Comparison of ENCODE assay signal across 21 mouse cellular contexts in genomic region chr16:97500901-97501300, GRCm38 (mm10). TPM values are rescaled to one million over a fixed set of nuclear protein-coding genes. Genes with fewer than 3 reads are reported as not detected.
DNase-seq lines count a peak whose midpoint lies in the region; ATAC-seq and TF ChIP-seq lines count a peak whose summit lies in the region.
"Had no signal": no experiment of that assay in that cellular context is flagged by ENCODE, and none has a peak within 500 bp of the region (broad histone marks: within the 10 kb centered on the region; RNA-seq: fewer than 3 reads in every experiment).

No protein-coding gene starts in this region.

- WGBS in lung, postnatal 0 days = 49% methylated on average over 7 of the region's 7 CpGs

- no peak overlapping the region for H3K4me2 ChIP-seq in lung, postnatal 0 days (replicated peaks; ENCODE audit: low read depth, low read length)

- H3K9me3 ChIP-seq in lung, postnatal 0 days (ENCODE audit: low read length) = no peaks in the 10 kb centered on the region
- H3K9me3 ChIP-seq: G1E had no signal

- no peaks in the 10 kb centered on the region for H3K27me3 ChIP-seq in lung, postnatal 0 days (replicated peaks; ENCODE audit: insufficient read depth, low read length)
- no peaks in the 10 kb centered on the region for H3K27me3 ChIP-seq in testis, adult 2 months (ENCODE audit: control insufficient read depth, insufficient read depth, low read length)
- H3K27me3 ChIP-seq: CH12.LX had no signal

- no peak overlapping the region for H3K4me3 ChIP-seq in lung, postnatal 0 days (ENCODE audit: low read depth, low read length)
- H3K4me3 ChIP-seq in testis, adult 2 months (ENCODE audit: control insufficient read depth, low read depth, low read length) = no peak overlapping the region

- TF ChIP-seq POLR2A in testis, adult 2 months (IDR thresholded peaks at IDR 0.05; ENCODE audit: control insufficient read depth, low read depth, low read length) = no peak

- DNase-seq in lung, postnatal 0 days (ENCODE audit: low spot score) = peak; percentile 21
- no peak for DNase-seq in lung, postnatal 14 days
- no peak for DNase-seq in testis, postnatal 14 days (ENCODE audit: low spot score)
- DNase-seq: adrenal gland, adult 2 months; adrenal gland, adult 8-10 months; adrenal gland, postnatal 10 days; adrenal gland, postnatal 14 days; adrenal gland, postnatal 25 days; adrenal gland, postnatal 36 days; B cell, adult 2 months; cerebellum, adult 11 months; cerebellum, adult 11-12 months; cerebellum, adult 18-20 months had no signal

- H3K27ac ChIP-seq in lung, postnatal 0 days (ENCODE audit: low read length) = no peak overlapping the region
- peak overlapping the region; percentile 18; the same call in 1 of the 2 replicates for H3K27ac ChIP-seq in testis, adult 2 months (ENCODE audit: control insufficient read depth, insufficient read depth, low read depth, low read length)

- H3K9ac ChIP-seq in lung, postnatal 0 days (replicated peaks; ENCODE audit: low read depth) = no peak overlapping the region

- no peak for TF ChIP-seq CTCF in lung, postnatal 0 days (IDR thresholded peaks at IDR 0.05)
- TF ChIP-seq CTCF in testis, adult 2 months (IDR thresholded peaks at IDR 0.05; ENCODE audit: control insufficient read depth, insufficient read depth, insufficient replicate concordance, low read depth, low read length) = no peak

- H3K36me3 ChIP-seq in lung, postnatal 0 days (ENCODE audit: insufficient read depth, low read length) = no peaks in the 10 kb centered on the region
- no peaks in the 10 kb centered on the region for H3K36me3 ChIP-seq in testis, adult 2 months (ENCODE audit: control insufficient read depth, insufficient read depth, low read length)
- H3K36me3 ChIP-seq: G1E had no signal

- peak; percentile 67 for ATAC-seq in lung, postnatal 0 days
- ATAC-seq: activated CD4-positive, CD25-positive, alpha-beta regulatory T cell, adult 4 months; CD4-positive, CD25-positive, alpha-beta regulatory T cell, adult 4 months; Patski had no signal

- TF ChIP-seq EP300 in lung, postnatal 0 days (IDR thresholded peaks at IDR 0.05) = peak; percentile 92

- no peaks in the 10 kb centered on the region for H3K4me1 ChIP-seq in lung, postnatal 0 days (ENCODE audit: insufficient read depth, low read depth, low read length)
- H3K4me1 ChIP-seq in testis, adult 2 months (ENCODE audit: control insufficient read depth, insufficient read depth, low read length) = no peaks in the 10 kb centered on the region; the same call in 1 of the 2 replicates

RNA-seq across cellular contexts. Expression of gene Fam3b, which starts 13.7 kb away (rescaled TPM):
- 0.82 and 0.84 TPM in 2 replicates for polyA plus RNA-seq in lung, postnatal 0 days (2015; fragmentation: Nextera tagmentation; extraction: Ambion mirVana)
- polyA plus RNA-seq in testis, adult 2 months (2012; rRNA removed) = 43.5 and 47.0 TPM in 2 replicates
- polyA plus RNA-seq: adrenal gland, adult 2 months; brain, embryonic 14.5 days; C2C12; G1E; Patski had no signal

RNA-seq across cellular contexts. Expression of gene Mx1, which starts 38.2 kb away (rescaled TPM):
- 0.18 and 0.21 TPM in 2 replicates for polyA plus RNA-seq in lung, postnatal 0 days (2015; fragmentation: Nextera tagmentation; extraction: Ambion mirVana)
- 0.81 and 1.4 TPM in 2 replicates for polyA plus RNA-seq in testis, adult 2 months (2012; rRNA removed)
- polyA plus RNA-seq: G1E had no signal

Comparison
In these comparisons a context has a peak if more than half of its experiments do, and no peak if none do; other contexts are left out.
1. RNA of gene Fam3b, which starts 13.7 kb away (polyA plus RNA-seq): 43.5 to 47.0 TPM in testis, adult 2 months; 0.82 to 0.84 TPM in lung, postnatal 0 days; every median in the first group is over 10 times any median in the second.